Mouse (Mus musculus) embryo, embryonic 9.5 days (tissue): ENCODE measurements around the gene Gtdc1.

Source experiments
- DNase-seq: peaks from one replicate; pipeline ENCODE4 v3.0.0-alpha.2; 2017; ENCODE audit errors: extremely low spot score

The Gtdc1 gene

DNA sequence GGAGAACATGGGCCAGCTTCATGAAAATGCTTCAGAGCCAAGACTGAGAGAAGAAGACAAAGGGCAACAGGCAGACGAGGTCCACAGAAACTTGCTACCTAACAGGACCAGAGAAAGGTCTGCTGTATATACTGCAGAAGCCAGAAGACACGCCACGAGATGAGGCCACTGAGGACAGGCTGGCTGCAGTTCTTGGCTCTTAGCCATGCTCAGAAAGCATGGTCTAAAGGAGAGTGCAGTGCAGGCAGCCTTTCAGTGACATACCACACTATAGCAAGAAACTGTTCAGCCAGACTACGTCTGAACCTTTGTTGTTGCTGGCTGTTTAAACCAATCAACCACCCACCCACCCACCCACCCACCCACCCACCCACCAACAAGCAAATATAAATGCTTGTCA is 336.6 kb downstream of the Gtdc1 start:
- no peak for DNase-seq

DNA sequence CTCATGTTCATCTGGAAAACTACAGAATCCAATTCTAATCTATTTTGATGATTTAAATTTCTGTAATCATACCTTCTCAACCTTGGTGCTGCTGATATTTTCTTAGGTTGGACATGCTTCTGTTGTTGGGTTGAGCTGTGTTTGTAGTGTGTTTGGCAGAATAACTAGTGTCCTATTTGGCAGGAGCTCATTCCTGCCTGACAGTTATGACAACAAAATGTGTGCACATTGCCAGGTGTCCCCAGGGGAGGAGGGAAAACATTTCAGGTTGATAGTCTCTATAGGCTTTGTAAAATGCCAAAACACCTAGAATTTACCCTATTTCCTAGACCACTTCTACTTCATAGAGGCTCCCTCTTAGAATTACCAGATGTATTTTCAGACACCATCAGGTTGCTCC is 343.4 kb downstream of the Gtdc1 start:
- no peak for DNase-seq

DNA sequence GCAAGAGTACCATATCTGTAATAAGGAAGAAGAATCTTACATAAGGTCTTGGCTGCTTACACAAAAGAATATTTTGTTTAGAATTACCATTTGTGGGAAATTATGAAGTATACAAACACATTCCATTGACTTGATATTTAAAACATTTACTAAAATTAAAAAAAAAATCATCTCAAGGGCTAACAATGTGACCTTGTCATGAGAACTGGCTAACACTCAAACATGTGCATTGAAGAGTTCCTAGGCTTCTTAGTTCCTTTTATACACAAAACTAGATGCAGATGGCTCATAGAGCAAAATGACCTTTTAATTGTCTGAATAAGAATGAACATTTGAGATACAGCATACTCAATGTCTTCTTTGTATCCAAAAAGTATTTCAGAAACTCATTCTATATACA is 344.0 kb downstream of the Gtdc1 start:
- no peak for DNase-seq

DNA sequence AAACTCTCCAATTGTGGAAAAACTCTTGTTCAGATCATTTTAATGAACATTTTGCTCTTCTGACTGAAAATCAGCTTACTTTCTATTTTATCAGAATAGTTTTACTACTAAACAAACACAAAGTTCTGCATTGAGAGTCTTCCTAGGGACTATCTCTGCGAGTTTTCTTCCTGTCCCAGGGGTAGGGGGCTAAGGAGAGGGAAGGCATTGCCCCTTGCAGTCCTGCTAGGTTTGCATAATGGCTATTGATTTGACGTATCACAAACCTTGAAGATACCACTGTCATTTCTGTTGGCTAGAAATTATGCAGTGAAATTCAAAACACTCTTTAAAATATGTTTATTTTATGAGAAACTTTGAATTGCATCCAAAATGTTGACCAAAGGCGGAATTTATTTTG is 355.6 kb downstream of the Gtdc1 start:
- DNase-seq: no peak

DNA sequence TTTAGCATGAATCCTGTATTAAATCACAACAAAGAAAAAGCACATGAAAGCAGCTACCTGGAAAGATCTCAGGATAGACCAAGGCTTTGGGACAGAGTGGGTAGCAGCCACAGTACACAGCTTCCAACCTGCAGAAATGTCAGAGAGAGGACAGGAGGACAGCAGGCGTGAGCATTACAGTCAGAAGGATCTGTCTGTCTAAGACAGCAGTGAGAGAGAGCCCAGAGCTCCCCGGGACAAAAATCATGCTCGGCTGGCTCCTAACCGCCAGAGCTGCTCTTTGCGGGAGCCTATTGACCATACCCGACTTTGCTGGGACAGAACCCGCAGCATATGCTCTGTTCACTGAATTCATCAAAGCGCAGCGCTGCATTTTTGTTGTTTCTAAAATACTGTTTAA is 356.3 kb downstream of the Gtdc1 start:
- peak; percentile 12 for DNase-seq

DNA sequence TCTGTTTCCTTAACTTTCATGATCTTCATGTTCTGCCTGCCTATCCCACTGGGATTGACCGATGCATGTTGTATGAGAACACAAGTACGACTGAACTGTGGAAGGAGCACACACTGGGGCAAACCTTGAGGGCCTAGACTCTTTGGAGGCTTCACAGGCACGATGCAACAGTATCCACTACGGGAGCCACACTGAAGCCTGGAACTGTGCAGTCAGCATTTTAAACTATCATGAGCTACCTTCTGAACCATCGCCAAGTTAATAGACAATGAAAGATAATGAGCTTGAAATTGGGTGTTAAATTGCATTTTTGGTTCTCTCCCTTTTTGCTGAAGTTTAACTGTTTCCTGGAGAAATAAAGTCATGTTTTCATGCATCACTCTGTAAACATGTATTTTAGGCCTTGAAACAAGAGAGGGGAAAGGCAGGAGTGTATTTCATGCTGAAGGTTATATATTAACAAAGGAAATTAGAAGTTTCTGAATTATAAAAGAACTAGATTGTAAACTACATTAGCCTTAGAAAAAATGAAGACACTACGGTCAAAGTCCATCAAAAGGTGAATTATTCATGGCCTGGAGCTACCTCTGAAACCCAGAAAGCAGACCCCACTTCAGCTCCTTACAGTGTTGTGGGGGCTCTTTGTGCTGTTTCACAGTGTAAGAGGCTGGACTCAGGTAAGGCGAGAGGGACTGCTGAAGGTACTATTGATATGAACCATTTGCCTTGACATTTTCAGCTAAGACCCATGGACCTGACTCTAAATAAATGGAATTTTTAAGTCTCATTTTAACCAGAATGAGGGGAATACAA is 358.1 kb downstream of the Gtdc1 start:
- no peak for DNase-seq

DNA sequence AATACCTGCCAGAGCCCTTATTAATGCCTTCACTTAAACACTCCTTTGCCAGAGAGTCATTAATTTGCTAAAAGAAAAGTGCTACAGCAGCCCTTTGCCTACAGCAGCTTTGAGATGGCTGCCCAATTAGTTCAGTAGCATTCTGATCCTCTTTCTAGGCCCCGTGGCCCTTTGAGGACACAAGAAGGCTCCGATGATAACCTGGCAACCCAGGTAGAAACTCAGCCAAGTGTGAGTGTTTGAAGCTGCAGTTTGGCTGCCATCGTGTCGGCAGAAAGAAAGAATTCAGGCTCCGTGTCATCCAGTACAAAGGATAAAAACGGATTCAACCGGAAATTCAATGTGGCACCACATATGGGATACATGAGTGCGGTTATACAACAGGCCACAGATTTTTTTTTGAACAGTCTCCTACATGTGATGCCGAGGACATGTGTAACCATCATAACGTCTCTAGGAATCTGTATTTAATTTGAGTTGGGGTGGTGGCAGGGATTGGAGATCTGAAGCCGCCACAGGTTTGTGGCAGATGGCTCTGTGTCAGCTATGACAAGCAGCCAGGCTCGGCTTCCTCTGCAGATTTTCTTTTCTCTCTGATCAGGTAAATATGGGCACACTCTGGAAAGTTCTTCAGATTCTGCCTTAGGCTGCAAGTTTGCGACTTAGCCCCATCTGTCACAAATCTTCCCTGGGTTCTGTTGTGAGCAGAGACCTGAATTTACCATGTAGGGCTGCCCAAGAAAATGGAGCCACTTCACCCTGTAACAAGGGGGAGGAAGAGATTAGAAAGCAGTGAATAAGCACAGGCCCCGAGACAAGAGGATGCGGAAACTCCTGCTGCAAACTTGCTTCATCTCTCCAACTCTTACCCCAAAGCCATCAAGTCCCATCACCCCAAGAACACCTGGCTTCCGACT is 362.4 kb downstream of the Gtdc1 start:
- no peak for DNase-seq

DNA sequence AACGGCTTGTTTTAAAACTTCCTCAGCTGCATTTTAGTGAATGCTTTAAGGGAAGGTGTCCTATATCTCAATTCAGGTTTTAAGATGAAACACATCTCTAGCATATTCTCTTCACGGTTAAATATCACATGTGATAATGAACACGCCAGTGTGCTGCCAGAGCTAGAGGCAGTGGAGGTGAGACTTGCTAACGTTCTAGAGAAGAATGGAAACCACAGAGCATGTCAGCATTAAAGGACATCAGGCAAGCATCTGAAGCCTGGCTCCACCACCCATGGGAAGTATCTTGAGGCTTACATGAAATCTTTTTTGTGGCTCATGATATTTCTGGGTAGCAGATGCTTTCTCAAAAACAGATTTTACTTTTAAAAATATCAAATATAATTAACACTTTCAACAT is 365.7 kb downstream of the Gtdc1 start:
- no peak for DNase-seq

DNA sequence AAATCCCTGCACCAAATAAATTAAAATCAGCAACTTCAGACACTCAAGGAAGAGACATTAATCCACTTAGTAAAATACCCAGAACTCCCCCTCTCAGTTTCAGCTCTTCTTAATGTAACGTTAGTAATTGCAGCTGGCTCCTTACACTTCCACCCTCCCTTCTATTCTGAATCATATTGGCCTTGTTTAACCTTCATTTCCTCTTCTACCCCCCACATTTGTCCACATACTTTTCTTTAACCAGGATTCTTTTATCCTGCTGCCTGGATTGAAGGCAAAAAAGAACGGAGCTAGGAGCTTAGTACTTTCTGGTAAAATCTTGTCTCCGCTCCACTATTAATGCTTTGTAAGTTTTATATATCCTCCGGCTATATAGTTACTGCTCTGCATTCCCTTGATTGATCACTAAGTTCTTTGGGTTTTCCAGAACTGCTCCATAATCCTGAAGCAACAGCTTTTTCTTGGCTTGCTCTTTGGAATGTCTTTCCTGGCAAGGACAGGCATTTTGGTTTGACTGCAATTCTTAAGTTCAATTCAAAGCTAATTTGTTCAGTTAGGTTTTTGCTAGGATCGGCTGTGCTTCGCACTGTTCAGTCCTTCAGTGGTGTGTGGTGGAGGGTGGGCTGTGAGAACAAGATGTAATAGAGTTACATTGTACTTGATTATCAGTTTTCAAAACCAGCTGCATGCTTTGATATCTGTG is 368.1 kb downstream of the Gtdc1 start:
- DNase-seq: no peak

DNA sequence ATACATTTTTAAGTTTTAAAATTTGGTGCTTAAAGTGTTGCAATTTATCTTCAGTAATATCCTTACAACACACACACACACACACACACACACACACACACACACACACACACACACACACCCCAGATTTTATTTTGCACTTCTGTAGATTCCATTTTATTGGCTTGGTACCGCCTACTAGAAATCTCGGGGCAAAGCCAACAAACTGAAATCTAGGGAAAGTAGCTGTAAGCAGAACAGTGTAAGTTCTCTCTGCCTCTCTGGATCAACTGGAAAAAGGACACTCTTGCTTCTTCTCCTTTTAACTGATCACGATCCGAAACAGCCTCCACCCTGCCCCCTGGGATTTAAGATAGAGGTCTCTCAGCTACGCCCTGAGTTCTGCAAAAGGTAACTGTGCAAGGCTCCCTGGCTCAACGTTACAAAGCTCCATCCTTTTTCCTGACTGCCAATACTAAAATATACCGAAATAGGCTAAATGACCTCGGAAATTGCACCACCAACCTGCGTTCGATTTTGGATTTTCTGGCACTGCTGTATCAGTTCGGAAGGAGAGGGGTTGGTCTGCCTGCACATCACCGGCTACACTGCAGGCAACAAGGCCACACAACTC is 369.7 kb downstream of the Gtdc1 start:
- no peak for DNase-seq

DNA sequence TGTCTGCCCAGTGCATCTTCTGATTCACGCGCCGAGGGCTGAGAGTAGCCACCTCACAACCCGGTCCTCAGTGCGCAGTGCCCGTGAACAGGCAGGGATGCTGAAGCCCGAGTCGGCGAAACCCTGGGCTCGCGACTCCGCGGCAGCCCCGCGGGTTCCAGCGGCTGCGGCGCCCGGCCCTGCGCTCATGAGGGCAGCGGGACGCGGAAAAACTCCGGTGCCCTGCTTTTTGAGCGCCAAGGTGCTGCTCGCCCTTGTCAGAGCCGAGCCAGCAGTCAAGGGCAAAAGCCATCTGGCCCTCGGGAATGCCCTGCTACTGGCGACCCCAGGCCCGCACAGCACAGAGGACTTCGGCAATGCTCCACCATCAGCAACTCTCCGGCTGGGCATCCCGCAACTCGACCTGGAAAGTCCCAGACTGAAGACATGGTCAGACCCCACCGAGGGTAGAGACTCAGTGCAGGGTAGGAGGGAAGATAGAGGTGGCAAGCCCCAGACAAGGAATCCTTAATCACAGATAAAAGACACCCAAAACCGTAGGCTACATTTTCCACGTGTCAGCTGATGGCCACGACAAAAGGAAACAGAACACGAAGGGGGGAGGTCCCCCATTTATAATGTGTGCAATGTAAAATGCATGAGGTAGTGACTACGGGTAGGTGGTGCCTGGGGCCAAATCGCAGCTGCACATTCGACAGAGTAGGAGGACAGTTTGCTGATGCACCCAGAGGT is 370.4 kb downstream of the Gtdc1 start:
- peak; percentile 62 for DNase-seq

DNA sequence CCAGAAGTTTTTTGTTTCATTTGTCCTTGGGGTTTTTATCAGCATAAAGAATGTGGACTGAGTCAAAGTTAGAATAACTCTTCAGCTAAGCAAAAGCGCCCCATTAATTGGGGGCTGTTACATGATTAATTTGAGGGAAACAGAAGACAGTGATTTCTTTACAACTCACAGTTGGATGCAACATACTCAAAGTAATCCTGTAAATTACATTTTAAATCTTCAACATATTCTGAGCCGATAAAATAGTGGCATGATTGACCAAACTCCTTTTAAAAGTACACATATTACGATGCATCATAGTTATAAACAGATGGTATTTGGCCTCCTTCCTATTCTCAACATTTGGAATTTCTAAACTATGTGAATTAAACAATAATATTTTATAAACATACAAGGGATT is 372.7 kb downstream of the Gtdc1 start:
- DNase-seq: no peak

DNA sequence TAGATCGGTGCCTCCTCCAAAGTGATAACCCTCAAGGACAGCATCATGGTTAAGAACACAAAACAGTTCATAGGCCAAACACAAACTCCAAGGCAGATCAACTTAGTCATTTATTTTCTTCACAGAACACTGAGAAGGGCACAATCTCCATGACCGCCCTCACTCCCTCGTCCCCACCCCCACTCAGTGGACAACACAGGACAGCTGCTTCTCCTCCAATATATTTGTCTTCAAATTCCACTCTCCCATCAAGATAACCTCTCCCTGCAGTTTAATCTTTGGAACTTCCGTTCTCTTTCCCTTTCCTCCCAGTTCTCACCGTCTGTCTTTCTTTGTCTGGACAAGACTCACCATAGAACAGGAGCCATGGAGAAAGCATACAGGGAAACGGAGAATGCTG is 378.1 kb downstream of the Gtdc1 start:
- DNase-seq: no peak

DNA sequence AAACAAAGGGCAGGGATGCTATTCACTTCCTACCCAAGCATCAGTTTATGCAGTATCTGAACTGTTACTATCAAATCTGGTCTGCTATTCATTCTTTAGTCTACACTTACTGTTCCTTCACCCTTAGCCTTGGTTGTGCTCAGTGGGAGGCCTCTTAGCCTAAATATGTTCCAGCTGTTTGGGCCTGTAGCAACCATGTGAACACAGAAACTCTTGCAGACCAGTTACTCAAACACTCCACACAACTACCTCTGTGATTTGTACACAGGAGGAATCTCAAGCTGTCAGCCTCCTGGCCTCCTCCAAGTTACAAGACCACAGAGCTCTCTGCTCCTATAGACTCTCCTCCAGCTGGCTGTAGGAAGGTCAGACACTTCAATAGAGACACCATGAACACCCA is 384.7 kb downstream of the Gtdc1 start:
- DNase-seq: no peak

DNA sequence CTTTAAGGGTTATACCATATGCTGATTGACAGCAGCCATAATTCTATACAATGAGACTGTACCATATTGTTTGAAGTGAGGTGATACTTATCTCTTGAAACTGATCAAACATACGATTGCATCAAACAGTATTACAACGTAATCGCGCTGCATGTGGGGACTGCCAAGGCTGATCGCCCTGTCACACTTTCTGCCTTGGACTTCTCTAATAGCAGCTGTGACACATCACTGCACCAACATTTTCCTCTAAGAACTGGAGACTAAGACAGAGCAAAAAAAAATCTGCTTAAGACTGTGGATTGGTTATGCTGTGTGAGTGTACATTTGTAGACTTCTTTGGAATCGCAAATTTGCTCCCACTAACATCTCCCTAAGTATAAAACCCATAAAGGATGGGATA is 385.7 kb downstream of the Gtdc1 start:
- DNase-seq: no peak

DNA sequence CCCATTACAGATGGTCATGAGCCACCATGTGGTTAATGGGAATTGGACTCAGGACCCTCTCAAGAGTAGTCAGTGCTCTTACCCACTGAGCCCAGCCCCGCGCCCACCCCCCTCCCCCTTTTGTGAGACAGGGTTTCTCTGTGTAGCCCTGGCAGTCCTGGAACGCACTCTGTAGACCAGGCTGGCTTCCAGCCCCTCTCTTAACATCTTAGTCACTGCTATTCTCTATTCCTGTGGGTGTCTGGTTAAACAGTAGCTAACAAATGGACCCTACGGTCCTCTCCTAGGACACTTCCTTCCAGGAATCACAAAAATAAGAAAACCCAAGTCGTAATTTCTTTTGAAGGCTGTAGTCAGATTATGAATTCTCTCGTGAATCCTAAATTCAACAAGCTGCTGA is 386.6 kb downstream of the Gtdc1 start:
- DNase-seq: no peak

DNA sequence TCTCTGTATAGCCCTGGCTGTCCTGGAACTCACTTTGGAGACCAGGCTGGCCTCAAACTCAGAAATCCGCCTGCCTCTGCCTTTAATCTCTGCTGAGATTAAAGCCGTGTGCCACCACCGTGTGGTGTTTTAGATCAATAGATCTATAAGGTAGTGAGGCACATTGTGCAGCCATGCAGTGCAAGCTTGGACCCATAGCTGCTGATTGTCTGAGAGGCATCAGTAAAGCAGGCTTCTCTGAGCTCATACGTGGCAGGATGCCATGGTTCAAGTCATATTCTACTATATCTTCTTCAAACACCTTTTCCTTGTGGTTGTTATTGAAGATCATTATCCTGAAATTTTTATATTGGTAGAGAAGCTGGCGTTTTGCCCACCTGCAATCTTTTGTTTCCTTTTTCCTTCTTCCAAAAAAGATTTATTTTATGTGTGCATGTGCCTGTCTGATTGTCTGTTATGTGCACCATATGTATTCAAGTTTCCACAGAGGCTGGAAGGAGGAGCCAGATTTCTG is 388.3 kb downstream of the Gtdc1 start:
- no peak for DNase-seq

DNA sequence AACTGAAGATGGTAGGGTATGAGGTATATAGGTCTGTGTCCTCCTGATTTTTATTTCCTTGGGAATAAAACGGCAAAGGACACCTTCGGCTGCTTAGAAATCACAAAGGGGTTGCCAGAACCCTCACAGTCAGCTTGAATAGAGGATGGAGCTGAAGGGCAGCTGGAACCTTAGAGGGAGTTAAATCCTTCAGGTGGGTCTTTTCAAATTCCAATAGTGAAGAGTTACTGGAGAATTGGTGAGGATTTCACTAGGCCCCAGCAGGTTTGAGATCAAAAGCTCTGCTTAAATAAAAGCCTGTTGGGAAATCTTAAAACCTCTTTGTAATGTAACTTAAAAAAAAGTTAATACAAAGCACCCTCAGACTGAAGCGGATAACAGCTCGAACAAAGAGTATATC is 389.3 kb downstream of the Gtdc1 start:
- DNase-seq: no peak

DNA sequence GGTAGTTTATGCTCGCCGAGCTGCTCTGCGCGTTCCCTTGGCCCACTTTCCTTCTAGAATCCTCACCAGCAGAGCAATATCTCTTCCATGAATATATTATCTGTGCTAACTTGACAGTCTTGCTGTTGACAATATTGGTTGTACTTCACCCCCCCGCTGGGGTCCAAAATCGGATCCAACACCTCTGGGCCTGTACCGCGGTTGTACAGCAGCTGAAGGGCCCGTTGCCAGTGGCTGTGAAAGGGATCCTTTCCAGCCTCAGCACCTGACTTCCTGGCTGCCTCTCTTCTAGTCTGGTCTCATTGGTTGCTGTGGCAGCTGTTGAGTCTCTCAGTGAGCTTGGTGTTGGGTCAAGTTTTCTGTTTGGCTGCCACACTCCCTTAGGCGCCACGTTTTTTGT is 391.7 kb downstream of the Gtdc1 start:
- no peak for DNase-seq

DNA sequence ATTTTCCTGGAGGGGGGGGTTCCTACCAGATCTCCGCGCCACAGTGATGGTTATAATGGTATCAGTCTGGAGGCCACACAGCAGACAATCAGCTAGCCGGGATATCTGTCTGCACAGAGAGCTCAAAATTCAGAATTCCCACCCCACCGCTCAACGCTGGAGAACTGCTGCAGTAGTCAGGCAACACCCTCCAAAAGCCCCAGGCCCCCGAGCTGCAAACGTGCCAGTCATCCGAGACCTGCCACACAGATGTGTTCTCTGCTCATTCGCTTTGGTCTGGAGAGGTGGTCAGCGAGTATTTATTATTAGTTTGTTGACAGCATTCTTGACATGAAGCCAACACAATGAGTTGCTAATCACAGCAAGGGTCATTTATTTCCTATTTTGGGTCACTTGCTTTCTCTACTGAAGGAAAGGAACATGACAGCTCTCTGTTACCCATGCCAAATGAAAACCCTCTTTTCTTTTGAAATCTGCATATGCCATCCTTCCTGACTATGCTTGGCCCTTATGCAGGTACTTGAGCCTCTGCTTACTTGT is 392.3 kb downstream of the Gtdc1 start:
- no peak for DNase-seq
